Mouse (Mus musculus): ENCODE results near the gene Itih1.

Gene Itih1

DNA sequence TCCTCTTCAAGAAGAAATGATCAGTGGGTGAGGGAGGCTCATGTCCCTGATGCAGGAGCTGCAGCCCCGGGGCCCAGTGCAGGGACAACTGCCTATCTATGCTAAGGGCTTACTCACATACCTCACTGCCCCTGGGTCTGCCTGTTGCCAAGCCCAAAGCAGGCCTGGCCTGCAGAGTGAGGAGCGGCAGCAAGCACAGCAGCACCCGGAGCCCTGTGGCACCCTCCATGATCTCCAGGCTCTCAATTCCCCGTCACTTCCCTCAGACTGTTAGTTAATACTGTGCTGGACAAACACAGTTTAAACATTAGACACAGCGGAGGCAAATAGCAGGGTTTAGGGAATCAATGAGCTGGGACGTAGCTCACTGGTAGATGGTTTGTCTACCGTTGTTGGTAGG lies at the start of gene Itih1:
Gene Itih1, minus strand, starts transcription at position 252 of the 400 bp plus-strand sequence.
- no peak for DNase-seq (ENCODE audit: low spot score)

DNA sequence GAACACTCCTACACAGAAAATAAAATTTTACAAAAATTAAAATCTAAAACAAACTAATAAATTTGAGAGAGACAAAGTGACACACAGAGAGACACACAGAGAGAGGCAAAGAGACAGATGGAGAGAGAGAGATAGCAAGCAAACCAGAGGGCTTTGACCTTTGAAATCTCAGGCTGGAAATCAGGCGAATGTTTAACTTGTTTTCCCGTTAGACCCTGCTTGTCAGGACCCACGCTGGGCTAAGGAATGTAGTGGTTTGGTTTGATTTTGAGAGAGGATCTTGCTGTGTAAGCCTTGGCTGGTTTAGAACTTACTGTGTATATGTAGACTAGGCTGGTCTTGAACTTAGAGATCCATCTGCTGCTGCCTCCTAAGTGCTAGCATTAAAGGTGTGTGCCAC lies 33.1 kb upstream of the Itih1 start:
- no peak for DNase-seq (ENCODE audit: low spot score)

DNA sequence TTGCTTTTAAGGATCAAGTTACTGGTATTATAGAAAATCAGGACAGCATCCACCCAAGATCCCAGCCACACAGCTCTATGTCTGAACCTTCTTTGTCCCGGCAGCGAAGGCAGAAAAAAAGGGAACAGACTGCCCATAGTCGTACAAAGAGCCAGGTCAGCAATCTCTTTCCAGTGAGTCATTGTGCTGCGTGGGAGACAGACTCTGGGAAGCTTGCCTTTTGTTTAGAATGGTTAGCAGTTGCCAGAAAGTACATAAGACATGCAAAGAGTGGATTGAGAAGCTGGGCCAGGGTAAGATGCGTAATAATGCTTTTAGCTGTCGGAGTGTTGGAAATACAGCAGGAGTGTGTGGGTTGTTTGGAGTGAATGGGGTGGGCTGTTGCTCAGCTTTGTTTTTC lies 31.1 kb upstream of the Itih1 start:
- peak; percentile 65 for DNase-seq (ENCODE audit: low spot score)

DNA sequence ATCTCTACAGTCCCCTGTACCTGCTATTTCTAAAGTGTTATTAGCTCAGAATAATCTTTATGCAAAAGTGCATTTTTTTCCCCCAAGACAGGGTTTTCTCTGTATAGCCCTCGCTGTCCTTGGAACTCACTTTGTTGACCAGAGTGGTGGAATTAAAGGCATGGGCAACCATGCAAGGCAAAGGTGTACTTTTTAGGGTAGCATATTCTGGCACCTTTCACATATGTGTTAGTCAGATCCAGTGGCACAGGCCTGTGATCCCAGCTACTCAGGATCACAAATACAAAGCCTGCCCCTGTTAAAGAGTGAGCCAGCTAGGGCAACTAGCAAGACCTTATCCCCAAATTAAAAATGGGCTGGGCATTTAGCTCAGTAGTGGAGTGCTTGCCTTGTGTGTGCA lies 17.3 kb upstream of the Itih1 start:
- DNase-seq (ENCODE audit: low spot score): no peak

DNA sequence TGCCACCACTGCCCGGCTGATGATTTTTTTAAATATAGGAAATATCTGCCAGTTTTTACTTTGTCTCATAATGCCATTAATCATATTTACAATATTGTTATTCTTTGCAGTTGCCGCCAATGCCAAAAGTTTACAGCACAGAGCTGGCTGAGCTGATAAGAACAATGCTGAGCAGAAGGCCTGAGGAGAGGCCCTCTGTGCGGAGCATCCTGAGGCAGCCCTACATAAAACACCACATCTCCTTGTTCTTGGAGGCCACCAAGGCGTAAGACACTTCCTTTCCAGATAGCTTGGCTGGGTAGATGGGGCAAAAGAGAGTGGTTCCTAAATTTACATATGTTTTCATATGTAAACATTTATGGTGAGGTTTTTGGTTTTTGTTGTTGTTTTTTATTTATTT lies 15.9 kb upstream of the Itih1 start:
- DNase-seq (ENCODE audit: low spot score): no peak

DNA sequence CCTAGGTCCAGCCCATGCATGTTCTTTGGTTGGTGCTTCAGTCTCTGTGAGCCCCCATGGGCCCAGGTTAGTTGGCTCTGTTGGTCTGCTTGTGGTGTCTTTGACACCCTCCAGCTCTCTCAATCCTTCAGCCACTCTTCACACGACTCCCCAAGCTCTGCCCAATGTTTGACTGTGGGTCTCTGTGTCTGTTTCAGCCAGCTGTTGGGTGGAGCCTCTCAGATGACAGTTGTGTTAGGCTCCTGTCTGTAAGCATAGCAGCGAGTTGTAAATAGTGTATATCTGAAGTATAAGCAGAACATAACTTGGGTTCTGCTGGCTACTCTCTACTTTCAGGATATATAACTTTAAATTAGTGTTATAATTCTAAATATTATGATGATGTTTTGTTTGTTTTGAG lies 15.4 kb upstream of the Itih1 start:
- no peak for DNase-seq (ENCODE audit: low spot score)

DNA sequence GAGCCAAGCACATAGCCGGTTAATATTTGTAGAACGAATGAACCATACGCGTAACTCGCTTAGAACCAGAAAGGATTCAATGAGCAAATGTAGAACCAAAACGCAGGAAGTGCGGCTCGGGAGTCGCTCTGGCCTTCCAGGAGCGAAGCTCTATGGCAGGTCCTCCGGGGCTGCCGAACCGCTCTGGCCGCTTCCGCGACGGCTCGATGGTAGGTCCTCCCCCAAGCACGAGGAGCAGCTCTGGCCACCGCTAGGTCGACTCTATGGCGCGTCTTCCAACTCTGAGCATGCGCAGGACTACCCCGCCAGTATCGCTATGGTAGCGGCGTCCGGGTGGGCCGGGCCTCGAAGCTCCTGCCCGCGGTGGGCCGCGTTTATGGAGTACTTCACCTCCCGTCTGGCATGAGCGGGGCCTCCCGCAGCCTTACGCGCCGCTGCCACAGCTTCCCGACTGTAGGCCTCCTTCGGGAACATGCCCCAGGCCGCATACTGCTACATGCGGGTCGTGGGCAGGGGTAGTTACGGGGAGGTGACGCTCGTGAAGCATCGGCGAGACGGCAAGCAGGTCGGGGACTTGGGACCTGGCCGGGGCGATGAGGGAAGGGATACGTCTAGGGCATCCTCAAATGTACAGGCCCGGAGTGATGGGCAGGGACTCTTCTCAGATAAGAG lies 8.2 kb upstream of the Itih1 start, which contains the start of gene Nek4:
Gene Nek4, plus strand, starts transcription at position 224 of the 672 bp plus-strand sequence.
- peak; percentile 86 for DNase-seq (ENCODE audit: low spot score)

DNA sequence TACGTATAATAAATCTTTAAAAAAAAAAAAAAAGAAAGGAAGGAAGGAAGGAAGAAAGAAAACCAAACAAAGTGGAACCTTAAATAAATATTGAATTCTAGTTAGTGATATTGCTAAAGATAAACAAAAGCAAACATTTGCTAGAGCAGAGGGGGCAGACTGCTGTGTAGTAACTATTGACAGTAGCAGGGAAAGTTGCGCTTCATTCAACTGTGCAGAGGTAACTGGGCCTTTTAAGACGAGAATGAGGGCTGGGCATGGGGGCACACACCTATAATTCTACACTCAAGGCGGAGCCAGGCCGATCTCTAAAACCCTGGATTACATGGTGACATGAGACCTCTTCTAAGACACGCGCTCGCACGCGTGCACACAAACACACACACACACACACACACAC lies 6.9 kb upstream of the Itih1 start:
- DNase-seq (ENCODE audit: low spot score): no peak

DNA sequence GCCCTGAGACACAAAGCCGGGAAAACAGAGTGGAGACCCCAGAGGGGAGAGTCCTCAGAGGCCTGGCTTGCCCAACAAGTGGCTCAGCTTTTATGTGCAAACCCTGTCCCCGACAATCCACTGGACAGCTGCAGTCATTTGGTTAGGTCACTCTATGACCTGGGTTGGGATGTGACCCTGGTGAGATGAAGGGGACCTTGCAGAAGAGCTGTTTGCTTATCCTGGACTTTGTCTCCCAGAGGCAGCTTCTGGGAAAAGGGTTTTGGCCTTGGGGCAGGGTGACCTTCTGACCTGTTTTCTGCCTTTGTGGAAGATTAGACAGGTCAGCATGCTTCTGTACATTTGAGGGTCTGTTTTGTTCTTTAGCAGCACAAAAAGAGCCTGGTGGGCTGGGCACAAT lies 1.7 kb upstream of the Itih1 start:
- DNase-seq (ENCODE audit: low spot score): no peak

DNA sequence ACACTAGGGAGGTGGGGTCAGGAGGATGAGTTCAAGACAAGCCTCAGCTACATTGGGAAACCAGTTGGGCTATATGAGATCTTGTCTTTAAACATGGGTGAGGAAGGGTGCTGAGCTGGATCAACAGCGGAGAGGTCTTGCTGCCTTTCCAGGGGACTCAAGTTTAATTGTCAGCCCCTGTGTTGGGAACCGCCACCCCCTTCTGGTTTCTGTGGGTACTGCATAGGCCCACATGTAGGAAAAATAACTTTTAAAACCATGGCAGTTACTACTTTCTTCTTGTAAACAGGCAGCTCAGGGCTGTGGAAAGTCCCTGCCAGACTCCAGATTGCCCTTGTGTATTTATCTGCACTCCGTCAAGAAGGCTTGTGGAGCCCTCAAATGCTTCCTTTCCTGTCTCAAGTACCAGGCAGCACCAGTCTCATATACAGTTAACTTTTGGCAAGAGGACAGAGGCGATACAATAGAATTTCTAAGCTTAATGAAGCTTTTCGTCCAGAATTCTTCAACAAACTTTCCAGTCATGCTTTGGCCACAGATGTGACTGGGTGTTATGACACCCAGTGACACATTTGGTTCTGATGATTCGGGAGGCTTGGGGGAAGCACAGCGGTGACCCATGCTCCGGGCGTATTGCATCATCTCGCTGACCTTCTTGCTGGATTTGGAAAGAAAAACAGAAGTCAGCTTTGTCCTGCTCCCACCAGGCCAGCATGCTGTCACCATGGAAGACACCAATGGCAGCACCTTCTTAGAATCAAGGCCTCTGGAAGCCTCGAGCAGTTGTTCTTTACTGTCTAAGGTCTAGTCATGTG lies 978 bp upstream of the Itih1 start:
- peak; percentile 43 for DNase-seq (ENCODE audit: low spot score)

DNA sequence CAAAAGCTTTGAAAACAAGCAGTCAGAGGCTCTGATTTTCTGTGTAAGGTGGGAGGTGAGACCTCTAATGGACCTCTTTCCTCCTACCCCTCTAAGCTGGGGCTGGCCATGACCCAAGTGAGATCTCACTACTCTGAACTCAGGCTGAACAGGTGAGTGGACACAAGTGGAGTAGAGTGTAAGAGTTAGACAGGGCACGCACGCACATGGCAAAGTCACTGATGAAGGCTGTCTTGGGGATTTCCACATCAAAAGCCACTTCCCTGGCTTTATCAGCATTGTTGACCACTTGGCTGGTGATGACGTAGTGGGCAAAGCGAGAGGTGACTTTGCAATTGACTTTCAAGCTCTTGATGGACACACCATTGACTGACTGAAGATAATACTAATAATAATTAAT lies 835 bp downstream of the Itih1 start:
- DNase-seq (ENCODE audit: low spot score): no peak

DNA sequence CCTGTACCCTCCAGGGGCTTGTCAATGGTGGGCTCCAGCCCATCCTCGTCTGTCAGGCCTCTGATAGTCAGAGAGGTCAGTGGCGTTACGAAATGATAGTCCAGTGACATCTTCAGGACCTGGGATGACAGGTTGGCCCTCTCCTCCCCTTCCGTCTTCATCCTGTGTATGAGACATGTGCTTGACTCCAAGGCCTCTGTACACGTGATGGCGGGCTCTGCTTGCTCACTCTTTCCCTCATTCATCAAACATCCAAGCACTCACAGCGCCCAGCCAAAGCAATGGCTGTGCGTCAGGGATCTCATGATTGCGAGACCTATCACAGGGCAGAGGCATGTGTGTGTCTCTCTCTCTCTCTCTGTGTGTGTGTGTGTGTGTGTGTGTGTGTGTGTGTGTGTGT lies 9.7 kb downstream of the Itih1 start:
- no peak for DNase-seq (ENCODE audit: low spot score)

DNA sequence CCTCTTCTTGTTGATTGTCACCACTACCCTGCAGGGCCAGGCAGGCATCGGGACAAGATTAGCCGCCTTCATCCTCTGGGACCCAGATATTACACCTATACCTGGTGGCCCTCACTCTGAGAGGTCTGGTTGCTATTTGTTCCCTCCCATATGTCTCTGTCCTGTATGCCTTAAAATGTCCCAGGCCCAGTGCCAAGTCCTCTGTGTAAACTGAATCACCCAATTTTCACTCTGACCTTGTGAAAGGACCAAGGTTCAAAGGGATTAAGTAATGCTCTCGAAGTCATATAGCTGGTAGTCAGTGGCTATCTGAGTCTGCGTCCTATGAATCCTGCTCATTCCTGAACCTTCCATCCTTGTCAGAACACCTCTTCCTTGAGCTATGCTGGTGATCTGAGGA lies 12.7 kb downstream of the Itih1 start:
- DNase-seq (ENCODE audit: low spot score): no peak

DNA sequence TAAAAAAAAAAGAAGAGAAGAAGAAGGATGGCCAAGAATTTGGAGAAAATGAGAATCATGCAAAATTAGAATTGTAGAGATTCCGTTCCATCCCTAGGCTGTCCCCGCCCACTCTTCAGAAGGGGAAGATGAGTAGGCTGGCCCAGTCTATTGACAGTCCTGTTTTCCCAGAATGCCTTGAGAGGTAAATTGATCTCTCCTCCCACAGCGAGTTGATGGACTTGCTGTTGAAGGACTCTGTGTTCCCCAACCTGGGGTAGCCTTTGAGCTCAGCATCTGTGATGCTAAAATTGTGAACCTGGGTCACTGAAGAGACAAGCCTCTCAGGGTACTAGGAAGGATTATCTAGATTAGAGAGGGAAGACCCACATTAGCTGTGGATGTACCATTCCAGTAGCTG lies 17.6 kb downstream of the Itih1 start:
- DNase-seq (ENCODE audit: low spot score): no peak

DNA sequence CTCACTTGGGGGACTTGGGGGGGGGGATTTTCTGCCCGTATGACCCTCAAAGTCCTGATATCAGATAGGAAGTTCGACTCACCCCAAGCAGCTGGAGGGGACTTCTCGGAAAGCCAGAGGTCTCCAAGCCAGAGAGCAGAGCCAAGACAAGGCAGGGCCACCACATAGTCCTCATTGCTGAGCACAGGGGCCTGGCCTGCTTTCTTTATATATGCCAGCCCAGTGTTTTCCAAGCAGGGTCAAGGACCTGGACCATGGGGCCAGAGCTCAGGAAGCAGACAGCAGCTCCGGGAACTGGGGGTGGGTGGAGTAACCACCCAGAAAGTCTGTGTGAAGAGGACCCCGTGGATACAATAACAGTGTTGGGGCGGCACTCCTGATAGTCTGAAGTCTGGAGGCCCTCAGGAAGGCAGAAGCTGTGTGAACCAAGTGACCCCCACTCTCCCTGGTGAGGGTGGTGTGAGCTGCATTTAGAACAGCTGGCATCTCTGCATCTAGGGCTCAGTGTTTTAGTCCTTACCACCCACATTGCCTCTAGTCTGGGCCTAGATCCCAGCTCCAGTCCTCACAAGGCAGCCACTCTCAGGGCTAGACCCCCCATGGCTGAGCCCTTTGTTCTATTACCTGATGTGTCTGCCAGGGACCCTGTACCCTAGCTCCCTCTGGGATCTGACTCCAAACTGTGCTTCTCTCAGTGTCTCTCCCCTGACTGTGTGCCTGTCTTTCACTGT lies 19.5 kb downstream of the Itih1 start, which contains the start of gene Itih3:
Gene Itih3, minus strand, starts transcription at position 386 of the 731 bp plus-strand sequence.
- DNase-seq (ENCODE audit: low spot score): no peak

DNA sequence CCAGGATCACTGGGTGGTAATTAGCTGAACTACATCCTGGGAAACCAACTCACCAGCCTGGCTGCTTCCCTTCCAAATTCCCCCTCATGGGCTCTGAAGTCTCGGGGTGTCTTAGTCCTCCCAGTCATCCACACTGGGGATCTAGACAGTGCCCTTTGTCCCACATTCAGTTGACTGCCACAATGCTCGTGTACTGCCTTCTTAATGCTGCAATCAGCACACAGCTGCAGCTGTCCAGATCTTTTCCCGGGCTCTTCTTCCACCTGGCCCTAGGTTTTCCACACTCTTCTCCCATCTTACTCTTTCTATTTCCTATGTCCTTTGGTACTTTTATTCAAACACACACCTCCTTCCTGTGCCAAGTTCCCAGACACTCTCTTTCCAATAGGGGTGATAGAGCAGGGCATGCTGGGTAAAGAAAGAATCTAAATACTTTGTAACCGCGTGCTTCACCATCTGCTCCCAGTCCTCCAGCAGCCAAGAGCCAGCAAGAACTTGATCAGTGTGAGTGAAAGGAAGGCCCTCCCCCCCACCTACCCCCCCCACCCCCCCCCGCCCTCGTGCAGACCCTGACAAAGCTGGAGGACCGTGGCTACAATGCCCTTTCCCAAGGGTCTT lies 20.9 kb downstream of the Itih1 start:
- no peak for DNase-seq (ENCODE audit: low spot score)

DNA sequence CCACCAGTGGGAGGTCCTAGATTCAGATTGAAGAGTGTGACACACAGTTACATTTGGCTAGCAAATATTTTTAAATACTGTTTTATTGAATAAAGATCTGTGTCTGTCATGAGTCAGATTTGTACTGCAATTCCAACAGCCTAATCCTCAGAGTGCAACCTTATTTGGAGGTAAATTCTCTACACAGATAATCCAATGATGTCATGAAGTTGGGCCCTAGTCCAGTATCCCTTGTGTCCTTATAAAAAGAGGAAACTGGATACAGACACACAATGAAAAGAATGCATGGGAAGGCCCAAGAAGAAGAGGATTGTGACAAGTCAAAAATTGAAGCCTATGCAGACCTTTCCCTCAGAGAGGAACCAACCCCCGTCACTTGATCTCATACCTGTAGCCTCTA lies 26.6 kb downstream of the Itih1 start:
- DNase-seq (ENCODE audit: low spot score): no peak

DNA sequence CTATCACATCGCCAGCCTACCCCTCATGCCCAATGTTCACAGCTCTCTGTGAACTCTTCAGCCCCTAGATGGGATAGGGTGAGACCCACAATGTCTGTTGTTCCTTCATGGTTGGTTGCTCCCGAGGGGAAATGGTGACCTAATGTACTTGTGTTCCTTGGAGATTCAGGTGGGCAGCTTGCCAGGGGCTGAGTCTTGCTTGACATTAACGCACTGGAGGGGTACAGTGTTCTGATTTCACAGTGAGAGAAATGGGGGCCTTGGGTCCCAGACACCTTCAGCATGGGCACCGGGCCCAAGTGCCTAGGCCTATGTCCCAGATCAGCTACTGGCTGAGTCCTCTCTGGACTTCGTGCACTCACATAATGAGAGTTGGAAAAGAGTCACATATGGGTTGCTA lies 29.7 kb downstream of the Itih1 start:
- DNase-seq (ENCODE audit: low spot score): no peak

DNA sequence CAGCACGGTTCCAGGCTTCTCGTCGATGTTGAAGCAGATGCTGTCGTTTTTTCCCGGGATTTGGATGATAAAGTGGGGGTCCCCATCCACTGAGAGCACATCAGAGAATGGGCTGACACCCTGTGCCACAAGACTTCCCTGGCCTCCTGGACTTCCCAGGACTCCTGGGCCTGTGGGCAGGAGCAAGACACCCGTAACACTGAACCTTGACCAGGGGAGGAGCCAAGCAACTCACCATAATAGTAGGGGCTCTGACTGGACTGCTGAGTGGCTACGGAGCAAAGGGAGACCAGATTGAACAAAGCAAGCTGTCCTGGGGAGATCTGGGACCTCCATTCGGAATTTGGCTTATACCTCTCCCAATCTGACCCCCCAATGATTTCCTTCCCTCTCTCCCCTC lies 30.4 kb downstream of the Itih1 start:
- DNase-seq (ENCODE audit: low spot score): no peak

DNA sequence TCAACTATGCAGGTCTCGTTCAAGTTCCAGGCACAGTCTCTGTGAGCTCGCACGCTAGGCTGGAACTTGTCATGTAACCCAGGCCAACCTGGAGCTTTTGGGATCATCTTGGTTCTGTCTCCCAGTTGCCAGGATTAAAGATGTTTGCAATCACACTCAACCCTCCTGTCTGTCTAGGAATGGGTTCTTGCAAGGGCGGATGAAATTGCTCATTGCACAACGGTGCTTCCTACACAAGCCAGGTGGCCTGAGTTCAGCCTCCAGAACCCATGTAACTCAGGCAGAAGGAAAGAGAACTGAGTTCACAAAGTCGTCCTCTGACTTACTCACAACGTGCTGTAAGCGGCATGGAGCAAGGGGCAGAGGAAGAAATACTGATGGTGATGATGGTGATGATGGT lies 31.9 kb downstream of the Itih1 start:
- DNase-seq (ENCODE audit: low spot score): no peak

DNA sequence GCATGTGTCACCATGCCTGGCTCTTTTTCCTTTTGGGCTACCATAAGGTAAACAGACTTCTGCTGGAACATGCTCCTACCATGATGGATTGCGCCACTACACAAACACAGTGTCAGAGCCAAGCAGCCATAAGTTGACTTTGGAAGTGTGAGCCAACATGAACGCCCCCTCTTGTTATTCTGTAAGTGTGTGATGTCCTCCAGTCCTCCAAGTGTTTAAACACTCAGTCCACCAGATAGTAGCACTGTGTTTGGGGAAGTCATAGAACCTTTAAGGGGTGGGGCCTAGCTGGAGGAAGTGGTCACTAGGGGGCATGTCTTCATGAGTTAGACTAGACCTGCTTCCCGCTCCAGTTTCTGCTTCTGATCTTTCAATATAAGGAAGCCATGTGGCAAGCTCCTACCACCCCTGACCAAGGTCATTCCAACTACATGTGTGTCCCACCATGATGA lies 35.2 kb downstream of the Itih1 start:
- DNase-seq (ENCODE audit: low spot score): no peak

DNA sequence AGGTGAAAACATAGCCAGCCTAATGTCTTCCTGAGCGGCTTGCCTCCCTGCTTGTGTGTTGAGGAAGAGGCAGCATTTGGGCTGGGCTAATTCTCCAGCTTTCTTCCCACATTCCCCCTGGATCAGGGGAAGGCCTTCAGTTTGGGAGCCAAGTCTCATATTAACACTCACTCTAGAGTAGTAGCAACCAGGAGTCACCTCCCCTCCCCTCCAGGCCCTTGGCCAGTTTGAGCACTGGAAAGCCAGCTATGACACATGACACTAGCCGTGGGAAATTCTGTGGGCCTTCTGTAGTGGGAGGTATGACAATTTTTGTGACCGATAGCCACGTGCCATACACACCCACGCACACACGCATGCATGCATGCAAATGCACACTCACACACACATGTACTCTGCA lies 37.1 kb downstream of the Itih1 start:
- no peak for DNase-seq (ENCODE audit: low spot score)

Measured in layer of hippocampus, adult 9-10 months (tissue).